Mouse (Mus musculus) CD4-positive, CD25-positive, alpha-beta regulatory T cell, adult 4 months (primary cell): ENCODE measurements around the gene Arsg. TPM values are rescaled to one million over a fixed set of nuclear protein-coding genes. Genes with fewer than 3 reads are reported as not detected.
"Not testable (repeated sequence)": the region's sequence is repeated elsewhere in the genome, so short reads cannot be mapped to it uniquely, and the experiment has no call there.

Experiments used
- ATAC-seq: one replicate; pipeline ENCODE4 v1.8.0; 2017
- polyA plus RNA-seq, 2 experiments: library from polyadenylated mRNA; unstranded; fragments of 100-300 nt; shearing (Covaris generic); gene quantifications; one replicate each; pipeline ENCODE4 v1.2.1; 2017

The Arsg gene
- polyA plus RNA-seq, 2 experiments from 2014 or later = 4.5 to 7.1 TPM

- ATAC-seq = no peak
These were observed 3.0 kb upstream of the Arsg start for GRCm38 (mm10) chr11:109470170-109470569.

DNA sequence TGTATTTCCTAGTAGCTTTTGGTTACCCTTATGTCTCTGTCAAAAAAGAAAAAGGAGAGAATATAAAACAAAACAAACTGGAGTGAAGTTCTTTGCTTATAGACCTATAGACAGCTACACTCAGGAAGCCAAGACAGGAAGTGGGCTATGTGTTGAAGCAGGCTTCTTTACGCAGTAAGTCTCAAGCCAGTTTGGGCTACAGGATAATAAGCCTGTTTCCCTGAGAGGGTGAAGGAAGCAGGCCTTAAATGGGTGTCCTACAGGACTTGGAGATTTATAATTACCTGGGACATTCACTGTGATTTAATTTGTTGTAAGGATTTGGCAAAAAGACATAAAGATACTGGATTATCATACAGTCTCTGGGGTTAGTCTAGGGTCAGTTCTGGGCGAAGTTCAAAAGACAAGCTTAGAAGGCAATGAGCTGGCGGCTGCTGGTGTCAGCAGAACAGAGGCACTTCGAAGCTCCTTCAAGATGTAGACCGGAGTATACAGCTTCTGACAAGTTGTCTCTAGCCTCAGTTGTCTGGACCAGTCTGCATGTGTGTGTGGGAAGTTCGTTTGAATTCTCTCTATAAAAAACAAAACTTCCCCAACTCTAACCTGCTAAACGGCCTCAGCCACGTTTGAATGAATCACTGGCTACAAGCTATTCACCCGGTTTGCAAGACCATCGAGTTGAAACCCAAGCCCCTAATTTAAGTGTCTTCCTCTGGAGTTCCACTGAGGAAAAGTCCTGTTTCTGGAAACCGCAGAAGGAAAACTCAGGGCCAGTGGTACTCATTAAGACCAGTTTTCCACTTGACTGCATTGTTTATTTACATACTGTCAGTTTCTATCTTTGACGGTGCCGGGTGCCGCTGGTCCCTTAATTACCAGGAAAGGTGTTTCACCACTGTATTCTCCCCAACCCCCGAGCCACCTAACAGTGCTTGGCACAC lies 2.0 kb upstream of the Arsg start:
- ATAC-seq = peak; percentile 60

DNA sequence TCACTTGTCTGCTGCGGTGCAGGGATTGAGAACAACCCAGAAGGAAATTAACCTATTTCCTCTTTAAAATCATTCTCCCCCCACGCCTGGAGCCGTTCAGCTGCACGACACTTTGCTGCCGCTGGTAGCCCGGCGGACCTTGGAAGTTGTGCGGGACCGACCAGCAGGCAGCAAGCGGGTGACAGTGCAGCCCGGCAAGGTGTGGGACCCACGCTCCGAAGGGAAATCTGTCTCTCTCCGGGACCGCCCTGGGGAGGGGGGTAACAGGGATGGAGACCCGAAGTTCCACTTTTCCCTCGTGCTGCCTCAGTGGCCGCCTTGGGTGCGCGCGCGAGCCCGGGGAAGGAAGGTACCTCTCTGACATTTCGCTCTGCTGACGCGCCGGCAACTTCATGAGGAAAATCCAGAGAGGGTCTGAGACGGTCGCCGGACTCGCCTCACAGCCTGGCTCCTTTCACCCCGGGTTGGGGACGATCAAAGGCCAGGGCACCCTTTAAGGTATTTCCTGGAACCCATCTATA lies 943 bp upstream of the Arsg start:
- ATAC-seq = peak; percentile 13

GRCm38 (mm10) chr11:109472821-109473170 lies 378 bp upstream of the Arsg start:
- peak; percentile 2 for ATAC-seq

DNA sequence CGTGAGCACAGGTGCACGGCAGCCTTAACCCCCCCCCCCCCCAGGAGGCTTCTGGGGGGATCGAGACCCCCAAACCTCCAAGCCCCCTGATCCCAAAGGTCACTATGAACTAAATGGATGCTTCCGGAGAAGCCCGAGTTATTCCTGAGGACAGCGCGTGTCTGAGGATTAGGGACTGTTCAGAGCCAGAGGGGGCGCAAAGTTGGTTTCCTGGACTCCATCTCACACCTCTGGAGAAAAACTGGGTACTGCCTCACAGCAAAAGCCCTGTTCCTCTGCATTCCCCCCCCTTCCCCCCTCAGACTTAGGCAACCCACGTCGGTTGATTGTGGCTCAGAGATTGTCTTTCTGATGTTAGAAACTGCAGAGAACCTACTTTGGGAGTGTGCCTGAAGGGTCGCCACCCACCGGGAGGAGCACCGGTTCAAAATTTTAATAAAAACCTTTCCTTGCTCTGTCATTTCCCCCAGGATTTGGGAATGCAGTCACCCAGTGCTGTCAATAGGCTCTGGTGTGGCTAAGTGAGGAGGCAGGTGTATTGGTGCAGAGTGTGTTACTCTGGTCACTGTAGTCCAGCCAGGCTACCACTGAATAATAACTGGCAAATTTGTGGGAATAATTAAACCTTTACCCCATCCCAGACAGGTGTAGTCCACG lies 1.0 kb downstream of the Arsg start:
- no peak for ATAC-seq

DNA sequence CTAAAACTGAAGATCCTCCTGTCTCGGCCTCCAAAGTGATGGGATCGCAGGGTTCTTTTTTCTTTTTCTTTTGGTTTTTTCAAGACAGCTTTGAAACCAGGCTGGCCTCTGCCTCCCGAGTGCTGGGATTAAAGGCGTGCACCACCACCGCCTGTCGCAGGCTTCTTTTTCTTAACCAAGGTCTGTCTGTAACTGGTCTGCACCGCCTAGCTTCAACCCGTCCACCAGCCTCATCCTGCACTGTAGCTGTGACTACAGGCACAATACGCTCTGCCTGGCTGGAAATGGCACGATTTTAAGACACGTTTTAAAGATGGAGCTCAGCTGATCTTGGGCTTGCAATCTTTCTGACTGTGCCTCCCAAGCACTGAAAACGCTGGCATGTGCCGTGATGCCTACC lies 1.7 kb downstream of the Arsg start:
- no peak for ATAC-seq

GRCm38 (mm10) chr11:109475717-109476116 lies 2.5 kb downstream of the Arsg start:
- ATAC-seq = no peak

- no peak for ATAC-seq
These were observed 3.1 kb downstream of the Arsg start for GRCm38 (mm10) chr11:109476241-109476640.

- ATAC-seq = no peak
These were observed 3.5 kb downstream of the Arsg start for GRCm38 (mm10) chr11:109476653-109477052.

GRCm38 (mm10) chr11:109477606-109478380 lies 4.6 kb downstream of the Arsg start:
- ATAC-seq = no peak

GRCm38 (mm10) chr11:109479575-109480285 lies 6.6 kb downstream of the Arsg start:
- no peak for ATAC-seq

- ATAC-seq = no peak
These were observed 7.3 kb downstream of the Arsg start for GRCm38 (mm10) chr11:109480440-109480839.

DNA sequence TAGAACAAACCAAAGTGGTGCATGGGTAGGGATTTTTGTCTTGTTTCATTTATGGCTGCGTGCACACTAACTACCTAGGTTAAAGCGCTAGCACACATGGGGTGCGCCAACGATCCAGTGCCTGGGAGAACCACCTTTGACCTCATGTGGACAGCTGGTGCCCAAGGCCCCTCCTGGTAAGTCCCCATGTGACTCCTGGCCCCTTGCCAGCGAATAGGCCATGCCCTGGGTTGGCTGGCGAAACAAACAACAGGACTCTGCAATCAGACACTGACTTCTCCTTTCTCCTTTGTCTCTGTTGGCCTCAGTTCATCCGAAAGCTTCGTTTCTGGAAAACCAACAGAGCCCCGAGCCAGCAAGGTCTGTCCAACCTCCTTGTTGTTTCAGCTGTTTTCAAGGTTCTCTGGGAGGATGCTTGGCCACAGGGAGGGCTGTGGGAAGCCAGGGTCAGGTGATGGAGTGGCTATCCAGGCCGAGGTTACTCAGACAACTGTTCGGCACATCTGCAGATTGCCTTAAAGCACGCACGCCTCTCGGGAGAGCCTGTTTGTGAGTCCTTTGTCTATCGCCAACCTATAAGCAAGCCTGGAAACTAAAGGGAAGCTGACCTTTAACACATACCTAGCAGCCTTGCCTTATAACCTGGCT lies 12.3 kb downstream of the Arsg start:
- ATAC-seq = no peak

GRCm38 (mm10) chr11:109487111-109487510 lies 13.9 kb downstream of the Arsg start:
- ATAC-seq = no peak

GRCm38 (mm10) chr11:109487991-109488684 lies 15.0 kb downstream of the Arsg start:
- ATAC-seq = no peak

DNA sequence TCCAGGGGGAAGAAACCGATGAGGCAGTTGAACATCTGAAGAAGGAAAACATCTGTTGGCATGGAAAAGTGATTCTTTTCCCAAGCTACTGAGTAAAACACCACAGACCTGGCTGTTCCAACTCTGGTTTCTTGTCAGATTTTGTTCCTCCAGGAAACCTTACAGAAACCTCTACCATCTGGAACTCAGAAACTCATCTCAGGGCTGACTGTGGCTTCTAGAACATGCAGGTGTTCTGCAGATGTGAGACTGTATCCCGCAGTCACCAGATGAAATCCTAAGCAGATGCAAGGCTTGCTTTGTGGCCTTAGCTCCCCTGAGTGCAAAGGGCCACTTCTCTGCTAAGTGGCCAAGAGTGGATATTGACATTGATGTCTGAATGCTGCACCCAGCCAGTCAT lies 16.6 kb downstream of the Arsg start:
- no peak for ATAC-seq

- ATAC-seq = no peak
These were observed 18.7 kb downstream of the Arsg start for GRCm38 (mm10) chr11:109491844-109492243.

GRCm38 (mm10) chr11:109492847-109493464 lies 19.8 kb downstream of the Arsg start:
- not testable (repeated sequence) for ATAC-seq

DNA sequence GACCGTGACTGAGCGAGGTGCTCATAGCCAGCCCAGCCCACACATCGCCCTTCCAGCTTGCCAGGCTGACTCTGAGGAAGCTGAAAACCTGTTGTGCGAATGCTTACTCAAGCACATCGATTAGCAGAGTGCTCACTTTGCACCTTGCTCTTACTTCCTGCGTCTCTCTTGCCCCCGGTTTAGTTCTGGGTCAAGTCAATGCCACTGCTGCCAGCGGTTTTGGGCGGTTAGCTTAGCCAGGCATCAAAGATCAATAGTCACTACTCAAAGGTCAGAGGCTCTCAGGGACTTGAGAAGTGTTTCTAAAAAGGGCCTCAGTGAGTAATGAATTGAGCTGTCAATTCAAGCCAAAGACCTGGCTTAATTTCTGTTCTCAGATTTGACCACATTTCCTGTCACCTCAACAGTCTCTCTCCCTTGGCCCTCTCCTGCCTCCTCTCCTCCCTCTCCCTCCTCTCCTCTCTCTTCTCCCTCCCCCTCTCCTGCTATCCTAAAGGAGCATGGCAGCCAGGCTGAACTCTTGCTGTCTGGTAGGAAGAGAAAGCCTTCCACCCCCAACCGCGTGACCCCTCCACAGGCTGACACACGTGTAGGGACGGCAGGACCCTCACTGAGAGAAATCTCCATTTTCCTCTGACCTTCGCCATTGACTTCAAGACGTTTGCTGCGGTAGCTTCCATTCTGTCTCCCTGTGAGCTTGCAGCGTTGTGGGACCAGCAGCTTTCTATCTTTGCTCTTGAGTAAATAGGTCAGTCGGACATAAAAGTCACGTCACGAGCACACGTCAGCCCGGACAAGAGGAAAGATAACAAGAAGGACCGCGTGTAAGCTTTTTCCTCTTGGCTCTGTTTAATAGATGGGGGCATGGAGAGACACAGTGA lies 22.0 kb downstream of the Arsg start:
- ATAC-seq = no peak
